ENCODE assay signal across 8 mouse cellular contexts in the genomic region with DNA sequence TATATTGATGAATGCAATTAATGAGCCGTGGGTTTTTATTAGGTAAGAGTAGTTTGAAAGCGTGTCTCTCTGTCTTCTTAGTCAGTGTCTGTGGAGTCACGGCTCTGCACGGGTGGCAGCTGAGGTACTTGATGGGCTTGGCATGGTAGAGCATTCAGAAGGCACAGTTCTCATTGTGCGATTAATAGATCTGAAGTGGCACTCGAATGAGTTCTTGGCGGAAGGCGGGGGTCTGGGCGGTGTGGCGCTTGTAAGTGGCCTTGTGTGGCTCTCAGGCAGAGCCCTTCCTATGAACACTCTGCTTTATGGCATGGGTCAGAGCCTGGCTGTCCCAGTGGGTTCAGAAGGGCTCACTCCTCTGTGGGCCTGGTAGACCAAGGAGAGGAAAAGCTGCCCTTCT. TPM values are rescaled to one million over a fixed set of nuclear protein-coding genes. Genes with fewer than 3 reads are reported as not detected.
DNase-seq lines count a peak whose midpoint lies in the region; ATAC-seq and TF ChIP-seq lines count a peak whose summit lies in the region.

No protein-coding gene starts in this region.

- no peak for ATAC-seq in heart, embryonic 12.5 days (ENCODE audit: insufficient number of reproducible peaks, low FRiP score)

- 66% methylated on average over 10 of the region's 10 CpGs for WGBS in heart, embryonic 12.5 days
- WGBS in lung, adult 2 months: 66% methylated on average over 10 of the region's 10 CpGs

- no peaks in the 10 kb centered on the region for H3K9me3 ChIP-seq in heart, embryonic 12.5 days (replicated peaks)

- no peaks in the 10 kb centered on the region for H3K36me3 ChIP-seq in heart, embryonic 12.5 days

- intact Hi-C loops in heart, postnatal 36 days (cut with DNase I): no loop called here

- TF ChIP-seq CTCF in lung, adult 2 months (IDR thresholded peaks at IDR 0.05; ENCODE audit: insufficient read depth, low read length): no peak

- peaks cover 86% of the 10 kb centered on the region for H3K4me1 ChIP-seq in heart, embryonic 12.5 days (replicated peaks)
- H3K4me1 ChIP-seq in lung, adult 2 months (ENCODE audit: control insufficient read depth, insufficient read depth, low read length): peaks cover 42% of the 10 kb centered on the region

- H3K9ac ChIP-seq in heart, embryonic 12.5 days: no peak overlapping the region

- no peak for TF ChIP-seq POLR2A in lung, adult 2 months (IDR thresholded peaks at IDR 0.05; ENCODE audit: borderline replicate concordance, extremely low read depth, low read depth, low read length)

- DNase-seq in heart, adult 18-20 months: peak; percentile 46 to 66
- DNase-seq in heart, postnatal 36 days: no peak
- peak; percentile 38 for DNase-seq in ZHBTc4 (ENCODE audit: low read depth, low spot score)
- peak; percentile 68 for DNase-seq in lung, adult 2 months
- no peak for DNase-seq in right cerebral cortex, adult 2 months (ENCODE audit: low spot score in 2 of 2)
- no peak for DNase-seq in thymus, postnatal 0 days (ENCODE audit: low spot score)
- no peak for DNase-seq in layer of hippocampus, adult 8-10 months (ENCODE audit: low spot score in 2 of 2)

- H3K4me2 ChIP-seq in heart, embryonic 12.5 days: peak overlapping the region; percentile 7; the same call in 1 of the 2 replicates

- H3K27ac ChIP-seq in heart, embryonic 12.5 days (ENCODE audit: poor library complexity, severe bottlenecking): no peak overlapping the region

- no peak overlapping the region for H3K4me3 ChIP-seq in heart, embryonic 12.5 days
- no peak overlapping the region for H3K4me3 ChIP-seq in lung, adult 2 months (replicated peaks; ENCODE audit: extremely low read depth, low read depth, low read length)

- no peaks in the 10 kb centered on the region for H3K27me3 ChIP-seq in heart, embryonic 12.5 days (replicated peaks)

RNA-seq across cellular contexts. Expression of a gene that starts 14.1 kb away (rescaled TPM):
- total RNA-seq in heart, adult 18-20 months (2021): 10 to 100 TPM; 23.5 to 27.7 TPM
- 10 to 100 TPM; 27.8 to 28.3 TPM for total RNA-seq in heart, postnatal 36 days (2021)
- polyA plus RNA-seq in heart, embryonic 12.5 days (2016; fragmentation: Nextera tagmentation; extraction: Ambion mirVana): 8.1 and 8.7 TPM in 2 replicates
- polyA plus RNA-seq in lung, adult 2 months (2012; rRNA removed): 60.1 and 60.4 TPM in 2 replicates
- 10.9 and 12.6 TPM in 2 replicates for polyA plus RNA-seq in thymus, postnatal 0 days (2015; fragmentation: Nextera tagmentation; extraction: Ambion mirVana)
- 100 to 1,000 TPM in 3 of 4 experiments, 10 to 100 TPM in 1; 88.8 to 107 (median 100) TPM for total RNA-seq in layer of hippocampus, adult 8-10 months (2022)

Comparison
In these comparisons a context has a peak if more than half of its experiments do, and no peak if none do; other contexts are left out.
1. DNase-seq: peak in heart, adult 18-20 months (2 of 2), ZHBTc4 (single experiment) and lung, adult 2 months (single experiment); none in heart, postnatal 36 days (0 of 2), right cerebral cortex, adult 2 months (0 of 2), thymus, postnatal 0 days (single experiment) and layer of hippocampus, adult 8-10 months (0 of 2).